Mouse (Mus musculus): ENCODE results near the gene Tmigd3.
A peak's percentile ranks its signal among the peaks of the same experiment; 100 is the strongest.

Tmigd3 gene

GRCm38 (mm10) chr3:105870558-105870957, at the start of gene Tmigd3, which contains the start of gene Adora3:
Gene Tmigd3, plus strand, starts transcription at chr3:105870903.
Gene Adora3, plus strand, starts transcription at chr3:105870858.
- no peak for DNase-seq (ENCODE audit: low spot score)

GRCm38 (mm10) chr3:105821504-105821903, 49.2 kb upstream of the Tmigd3 start:
- no peak for DNase-seq (ENCODE audit: low spot score)

DNA sequence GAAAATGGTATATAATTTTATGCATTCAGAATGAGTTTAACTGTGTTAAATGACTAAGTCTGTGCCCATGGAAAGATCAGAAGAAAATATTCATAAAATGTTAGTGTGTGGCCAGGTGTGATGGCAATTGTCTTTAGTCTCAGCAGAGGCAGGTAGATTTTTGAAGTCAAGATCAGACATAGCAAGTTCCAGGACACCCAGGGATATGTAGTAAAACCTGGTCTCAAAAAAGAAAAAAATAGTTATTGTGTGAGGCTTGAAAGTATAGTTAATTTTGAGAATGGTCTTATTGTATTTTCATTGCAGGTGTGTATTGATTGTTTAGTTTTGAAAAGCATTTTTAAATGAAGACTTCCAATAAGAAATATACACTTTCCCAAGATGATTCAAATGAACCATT, 47.1 kb upstream of the Tmigd3 start:
- no peak for DNase-seq (ENCODE audit: low spot score)

- no peak for DNase-seq (ENCODE audit: low spot score)
Measured at GRCm38 (mm10) chr3:105824103-105824502, 46.6 kb upstream of the Tmigd3 start.

DNA sequence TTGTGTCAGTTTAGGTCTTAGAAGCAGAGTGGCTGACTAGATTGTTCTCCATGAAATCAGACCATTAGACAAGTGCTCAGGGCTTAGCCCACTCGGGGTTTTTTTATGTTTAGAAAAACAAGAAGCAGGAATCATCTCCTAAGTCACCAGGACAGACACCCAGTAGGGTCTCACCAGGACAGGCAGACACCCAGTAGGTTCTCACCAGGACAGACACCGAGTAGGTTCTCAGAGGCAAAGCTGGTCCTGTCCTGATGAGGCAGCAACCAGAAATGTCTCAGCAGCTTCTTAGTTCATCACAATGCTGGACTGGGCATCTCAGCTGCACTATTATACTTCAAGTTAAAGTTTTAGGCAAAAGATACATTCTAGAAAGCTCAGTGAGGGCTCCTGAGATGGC, 46.0 kb upstream of the Tmigd3 start:
- no peak for DNase-seq (ENCODE audit: low spot score)

DNA sequence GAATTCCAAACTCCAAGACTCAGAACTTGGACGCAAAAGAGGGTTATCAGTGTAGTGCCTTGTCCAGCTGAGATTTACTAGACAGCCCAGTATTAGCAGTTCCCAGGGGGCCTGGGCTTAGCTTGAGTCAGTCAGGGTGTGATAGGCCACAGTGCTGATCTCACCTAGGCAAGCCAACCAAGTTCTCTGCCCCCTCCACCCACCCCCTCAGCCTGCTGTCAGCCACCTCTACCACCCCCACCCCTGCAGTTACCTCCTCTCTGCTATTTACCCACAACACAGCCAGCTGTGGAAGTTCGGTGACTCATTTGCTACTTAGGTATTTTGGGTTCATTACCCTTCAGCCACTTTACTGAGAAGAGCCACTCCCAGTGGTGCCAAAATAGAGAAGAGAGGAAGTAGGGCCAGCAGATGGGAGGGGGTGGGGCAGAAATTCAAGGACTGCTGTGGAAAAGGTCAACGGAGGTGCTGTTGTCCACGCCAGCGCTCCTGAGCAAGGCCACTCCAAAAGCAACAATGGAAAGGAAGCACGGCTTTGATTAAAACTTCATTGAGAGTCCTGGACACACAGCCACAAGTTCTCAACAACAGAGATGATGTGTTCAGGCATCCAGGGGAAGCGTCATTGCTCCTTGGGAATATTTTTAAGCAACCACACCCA, 45.1 kb upstream of the Tmigd3 start:
- DNase-seq (ENCODE audit: low spot score) = peak; percentile 49

DNA sequence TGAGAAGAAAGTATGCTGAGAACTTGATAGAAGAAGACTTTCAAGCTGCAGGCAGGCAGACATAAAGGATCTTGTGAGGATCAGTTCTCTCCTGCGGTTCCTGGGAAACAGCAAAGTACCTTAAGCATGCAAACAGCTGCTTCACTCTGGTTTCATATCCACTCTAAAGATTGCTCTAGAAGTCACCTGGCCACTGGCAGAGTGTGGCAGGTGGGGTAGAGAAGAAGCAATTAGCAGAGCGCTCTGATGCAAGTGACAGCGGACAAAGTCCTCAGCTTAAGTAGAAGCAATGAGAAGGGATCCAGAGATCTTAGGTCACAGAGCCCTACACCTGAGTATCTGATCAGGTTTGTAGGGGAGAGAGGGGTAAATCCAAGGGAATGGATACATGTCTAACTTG, 39.1 kb upstream of the Tmigd3 start:
- DNase-seq (ENCODE audit: low spot score) = no peak

DNA sequence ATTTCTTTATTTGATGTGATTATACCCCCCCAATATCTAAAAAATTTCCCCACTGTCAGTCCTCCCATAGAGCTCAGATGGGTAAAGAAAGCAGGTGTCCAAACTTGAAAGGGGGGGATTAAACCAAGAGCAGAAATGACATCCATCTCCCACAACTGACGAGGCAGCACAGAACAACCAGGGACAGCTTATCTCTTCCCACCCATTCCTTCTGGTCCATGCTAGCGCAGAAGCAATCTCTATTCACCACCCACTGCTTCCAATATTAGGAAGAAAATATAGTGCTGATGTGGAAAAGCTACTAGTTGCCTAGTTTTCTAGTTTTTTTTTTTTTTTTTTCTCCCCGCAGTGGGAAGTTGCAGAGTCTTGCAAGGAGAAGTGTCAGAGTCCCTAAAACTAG, 34.8 kb upstream of the Tmigd3 start:
- DNase-seq (ENCODE audit: low spot score) = no peak

DNA sequence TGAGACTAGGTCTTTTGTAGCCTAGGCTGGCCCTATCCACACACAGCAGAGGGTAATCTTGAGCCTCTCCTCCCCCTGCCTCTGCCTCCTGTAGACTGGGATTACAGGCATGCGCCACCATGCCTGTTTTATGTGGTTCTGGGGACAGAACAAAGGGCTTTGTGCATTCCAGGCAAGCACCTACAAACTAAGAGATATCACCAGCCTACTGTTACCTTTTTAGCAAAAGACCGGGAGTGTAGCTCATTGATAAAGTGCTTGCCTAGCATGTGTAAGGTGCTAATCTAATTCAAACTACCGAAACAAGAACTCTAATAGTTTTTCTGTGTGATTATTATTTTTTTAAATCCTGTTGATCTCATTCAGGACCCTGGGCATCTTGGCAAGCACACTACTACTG, 33.8 kb upstream of the Tmigd3 start:
- DNase-seq (ENCODE audit: low spot score) = no peak

DNA sequence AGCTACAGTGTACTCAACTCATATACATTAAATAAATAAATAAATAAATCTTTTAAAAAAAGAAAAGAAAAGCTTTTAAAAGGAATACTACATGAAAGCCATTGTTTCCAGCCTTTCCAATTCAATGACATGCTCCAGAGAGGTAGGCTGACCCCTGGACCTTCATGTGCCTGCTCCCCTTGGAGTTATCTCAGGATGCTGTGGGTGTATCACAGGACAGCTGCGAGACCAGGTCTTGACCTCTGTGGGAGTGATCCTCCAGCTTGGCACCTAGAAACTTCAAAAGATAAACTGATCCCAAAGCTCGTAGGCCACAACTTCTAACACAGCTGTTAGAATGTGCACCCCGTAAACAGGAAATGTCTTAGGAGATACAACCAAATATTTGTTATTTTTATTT, 32.0 kb upstream of the Tmigd3 start:
- DNase-seq (ENCODE audit: low spot score) = no peak

- no peak for DNase-seq (ENCODE audit: low spot score)
Measured at GRCm38 (mm10) chr3:105839836-105840235, 30.9 kb upstream of the Tmigd3 start.

DNA sequence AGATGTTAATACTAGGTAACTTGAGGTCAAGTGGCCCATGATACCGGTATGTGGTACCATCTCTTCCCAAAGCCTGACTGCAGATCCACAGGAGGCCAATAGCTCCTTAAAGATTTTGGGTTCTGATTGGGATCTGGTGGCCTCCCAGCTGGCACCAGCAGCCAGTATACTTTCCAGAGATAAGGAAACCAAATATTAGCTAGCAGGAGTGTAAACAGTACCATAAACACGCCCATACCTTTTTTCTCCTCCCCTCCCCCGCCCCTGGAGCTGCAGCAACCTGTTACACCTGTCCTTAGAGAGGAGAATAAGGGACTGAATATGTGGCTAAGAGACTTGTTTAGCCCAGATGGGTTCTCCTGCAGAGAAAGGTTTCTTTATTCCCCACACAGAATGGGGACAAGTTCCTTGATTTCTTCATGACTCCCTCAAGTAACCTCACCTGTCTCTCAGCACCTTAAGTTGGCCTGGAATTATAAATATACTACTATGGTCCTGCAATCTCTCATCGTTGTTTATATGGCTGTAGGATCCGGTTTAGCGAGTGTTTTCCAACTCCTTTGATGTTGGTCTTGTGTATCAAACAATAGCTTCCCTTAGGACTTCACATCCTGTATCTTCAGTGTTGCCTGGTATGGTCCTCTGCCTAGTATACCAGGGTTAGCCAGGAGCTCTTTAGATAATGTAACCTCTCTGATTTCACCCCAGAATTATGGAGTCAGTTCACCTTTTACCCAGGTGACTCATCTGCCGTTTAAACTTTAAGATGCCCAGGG, 24.2 kb upstream of the Tmigd3 start:
- no peak for DNase-seq (ENCODE audit: low spot score)

GRCm38 (mm10) chr3:105853781-105854180, 16.9 kb upstream of the Tmigd3 start:
- DNase-seq (ENCODE audit: low spot score) = no peak

GRCm38 (mm10) chr3:105854786-105855185, 15.9 kb upstream of the Tmigd3 start:
- no peak for DNase-seq (ENCODE audit: low spot score)

GRCm38 (mm10) chr3:105857513-105857912, 13.2 kb upstream of the Tmigd3 start:
- DNase-seq (ENCODE audit: low spot score) = no peak

DNA sequence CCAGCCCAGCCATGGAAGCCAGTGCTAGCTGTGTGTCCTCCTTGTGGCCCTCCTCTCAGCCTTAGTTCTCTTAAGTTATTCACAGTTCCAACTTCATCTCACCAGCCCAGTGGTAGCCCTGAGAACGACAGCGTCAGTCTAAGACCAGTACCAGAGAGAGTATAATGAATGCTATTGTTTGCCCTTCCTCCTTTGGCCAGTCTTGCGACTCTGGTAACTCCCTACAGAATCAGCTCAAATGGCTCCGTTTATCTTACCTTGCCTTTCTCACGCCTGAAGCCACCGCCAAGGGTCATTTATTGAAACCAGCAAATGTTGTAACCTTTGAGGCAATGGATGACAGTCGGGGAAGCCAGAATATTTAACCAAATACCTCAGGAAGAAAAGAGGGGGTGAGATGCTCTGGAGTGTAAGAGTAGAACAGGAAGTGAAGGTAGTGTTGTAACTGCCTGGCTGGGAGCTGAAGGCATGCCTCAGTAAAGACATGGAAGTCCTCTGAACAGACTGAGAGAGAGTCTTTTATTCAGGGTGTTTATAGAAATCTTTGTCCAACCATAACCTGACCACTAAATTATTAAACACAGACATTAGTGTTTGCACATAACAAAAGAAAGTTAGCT, 8.8 kb upstream of the Tmigd3 start:
- no peak for DNase-seq (ENCODE audit: low spot score)

DNA sequence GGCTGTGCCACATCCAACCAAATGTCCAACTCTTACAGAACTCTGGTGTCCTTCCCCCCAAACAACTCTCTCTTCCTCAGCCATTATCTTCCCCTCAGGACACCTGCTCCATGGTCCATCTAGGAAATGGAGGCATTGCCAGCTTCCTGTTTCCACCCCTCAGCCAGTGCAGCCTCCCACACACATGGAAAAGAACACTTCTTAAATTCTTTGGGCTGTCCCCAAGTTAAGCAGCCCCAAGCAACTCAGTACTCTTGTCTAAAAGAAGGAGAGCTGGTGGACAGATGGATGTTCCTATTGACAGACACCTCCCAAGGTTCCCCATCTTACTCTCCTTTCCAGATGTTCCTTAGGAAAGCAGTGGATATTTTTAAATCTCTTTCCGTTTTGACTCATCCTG, 6.6 kb upstream of the Tmigd3 start:
- DNase-seq (ENCODE audit: low spot score) = no peak

- DNase-seq (ENCODE audit: low spot score) = no peak
Measured at GRCm38 (mm10) chr3:105865122-105865521, 5.6 kb upstream of the Tmigd3 start.

GRCm38 (mm10) chr3:105868135-105868534, 2.6 kb upstream of the Tmigd3 start:
- DNase-seq (ENCODE audit: low spot score) = no peak

DNA sequence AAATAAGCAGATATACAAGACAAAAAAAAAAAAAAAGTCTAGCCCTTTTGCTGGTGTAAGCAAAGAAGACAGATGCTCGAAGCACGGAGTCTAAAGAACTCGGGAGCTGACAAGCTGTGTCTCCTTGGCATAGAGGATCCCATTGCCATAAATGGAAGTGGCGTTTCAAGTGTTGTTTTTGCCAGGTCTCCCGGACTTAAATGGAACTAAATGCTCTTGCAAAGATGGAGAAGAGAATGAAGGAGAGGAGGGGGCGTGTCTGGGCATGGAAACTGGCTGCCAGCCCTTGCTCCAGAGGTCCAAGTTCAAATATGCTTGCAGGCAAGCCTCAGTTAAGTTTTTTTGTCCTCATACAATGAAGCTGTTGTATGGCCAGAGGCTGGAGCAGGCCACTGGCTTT, 1.3 kb downstream of the Tmigd3 start:
- no peak for DNase-seq (ENCODE audit: low spot score)

GRCm38 (mm10) chr3:105872579-105872978, 1.9 kb downstream of the Tmigd3 start:
- DNase-seq (ENCODE audit: low spot score) = no peak

DNA sequence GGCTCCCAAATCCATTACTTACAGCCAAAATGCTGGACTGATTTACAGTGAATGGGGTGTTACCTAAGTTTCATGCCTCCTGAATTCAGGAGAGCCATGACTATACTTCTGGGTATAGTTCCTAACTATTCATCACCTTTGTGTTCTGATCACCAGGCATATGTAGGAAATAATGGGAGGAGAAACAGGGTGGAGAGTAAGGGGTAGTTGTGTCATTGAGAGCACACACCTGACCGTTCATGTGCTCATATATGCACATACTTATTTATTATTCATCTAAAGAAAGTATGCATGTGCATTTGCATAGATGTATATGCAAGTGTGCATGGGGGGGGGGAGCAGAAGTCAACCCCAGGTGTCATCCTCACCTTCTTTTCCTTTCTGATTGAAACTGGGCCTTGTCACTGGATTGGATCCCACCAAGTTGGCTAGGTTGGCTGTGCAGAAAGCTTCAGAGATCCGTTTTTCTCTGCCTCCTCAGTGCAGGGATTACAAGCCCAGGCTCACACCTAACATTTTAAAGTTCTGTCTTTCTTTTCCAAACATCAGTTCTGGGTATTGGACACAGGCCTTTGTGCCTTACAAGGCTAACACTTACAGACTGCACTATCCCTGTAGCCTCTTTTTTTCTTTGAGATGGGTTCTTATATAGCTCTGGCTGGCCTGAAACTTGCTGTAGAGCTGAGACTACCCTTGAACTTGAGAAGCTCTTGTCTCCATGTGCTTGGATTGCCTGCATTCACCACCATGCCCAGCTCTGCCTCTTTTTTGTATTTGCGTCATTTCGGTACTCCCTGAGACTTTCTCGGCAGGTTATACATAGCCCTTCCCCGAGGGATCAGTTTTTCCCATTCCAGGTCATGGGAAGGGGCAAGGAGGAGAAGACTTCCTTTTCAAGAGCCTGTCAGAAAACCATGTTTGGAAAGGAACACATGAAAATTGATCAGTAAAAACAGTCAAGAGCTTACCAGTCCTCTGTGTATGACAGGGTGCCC, 3.0 kb downstream of the Tmigd3 start:
- no peak for DNase-seq (ENCODE audit: low spot score)
